Mouse (Mus musculus) intestine, postnatal 0 days (tissue): ENCODE results near the gene Hc. TPM values are rescaled to one million over a fixed set of nuclear protein-coding genes. Genes with fewer than 3 reads are reported as not detected.

Experiments used
- ATAC-seq: fragments of 200-750 bp; cut with Nextera tagmentation; 2 replicates; pipeline ENCODE4 v1.8.0; 2017; ENCODE audit warnings: mild to moderate bottlenecking, moderate TSS enrichment, moderate library complexity
- H3K27ac ChIP-seq: fragments of 300-500 bp; sonication (generic); 2 replicates; pipeline ENCODE4 v1.5.1; 2014; ENCODE audit warnings: mild to moderate bottlenecking, low read depth, low read length, moderate library complexity
- H3K27me3 ChIP-seq: fragments of 300-500 bp; sonication (generic); replicated peaks from 2 replicates; pipeline ENCODE4 v1.6.1; 2014; ENCODE audit warnings: low read length, mixed read lengths; ENCODE audit not compliant: control insufficient read depth, insufficient read depth
- H3K36me3 ChIP-seq: fragments of 300-500 bp; sonication (generic); 2 replicates; pipeline ENCODE4 v1.6.1; 2014; ENCODE audit warnings: mild to moderate bottlenecking, moderate library complexity; ENCODE audit not compliant: control insufficient read depth, insufficient read depth
- H3K4me1 ChIP-seq: fragments of 300-500 bp; sonication (generic); replicated peaks from 2 replicates; pipeline ENCODE4 v1.6.1; 2014; ENCODE audit warnings: antibody characterized with exemption, low read length, mixed read lengths; ENCODE audit not compliant: control insufficient read depth, insufficient read depth
- H3K4me2 ChIP-seq: fragments of 300-500 bp; sonication (generic); replicated peaks from 2 replicates; pipeline ENCODE4 v1.6.1; 2014; ENCODE audit warnings: low read depth, mild to moderate bottlenecking, moderate library complexity
- H3K4me3 ChIP-seq: fragments of 300-500 bp; sonication (generic); 2 replicates; pipeline ENCODE4 v1.5.1; 2014; ENCODE audit warnings: low read depth, low read length
- H3K9ac ChIP-seq: fragments of 300-500 bp; sonication (generic); 2 replicates; pipeline ENCODE4 v1.6.1; 2014; ENCODE audit warnings: mild to moderate bottlenecking, low read depth, low read length
- H3K9me3 ChIP-seq: fragments of 300-500 bp; sonication (generic); 2 replicates; pipeline ENCODE4 v1.6.1; 2016; ENCODE audit warnings: mixed run types; ENCODE audit not compliant: control insufficient read depth
- CTCF ChIP-seq: sonication (generic); IDR thresholded peaks from 2 replicates; pipeline ENCODE4 v1.5.1; 2016; ENCODE audit warnings: low read depth, mild to moderate bottlenecking, control low read depth, antibody characterized with exemption, moderate library complexity
- WGBS: fragments of 180-500 bp; shearing (Covaris S2); extraction: QIAGEN DNeasy Blood & Tissue Kit; methylation state at CpG from one replicate; pipeline ENCODE4 v1.1.7; 2014; 5-methylcytosine and 5-hydroxymethylcytosine counted together
- polyA plus RNA-seq: library from polyadenylated mRNA; unstranded; fragments of >200 nt; fragmentation: Nextera tagmentation; extraction: Ambion mirVana; gene quantifications from 2 replicates; pipeline ENCODE4 v1.2.1, GENCODE M21; 2015

Hc gene
- polyA plus RNA-seq, 1 experiment from 2014 or later = 0.14 TPM

DNA sequence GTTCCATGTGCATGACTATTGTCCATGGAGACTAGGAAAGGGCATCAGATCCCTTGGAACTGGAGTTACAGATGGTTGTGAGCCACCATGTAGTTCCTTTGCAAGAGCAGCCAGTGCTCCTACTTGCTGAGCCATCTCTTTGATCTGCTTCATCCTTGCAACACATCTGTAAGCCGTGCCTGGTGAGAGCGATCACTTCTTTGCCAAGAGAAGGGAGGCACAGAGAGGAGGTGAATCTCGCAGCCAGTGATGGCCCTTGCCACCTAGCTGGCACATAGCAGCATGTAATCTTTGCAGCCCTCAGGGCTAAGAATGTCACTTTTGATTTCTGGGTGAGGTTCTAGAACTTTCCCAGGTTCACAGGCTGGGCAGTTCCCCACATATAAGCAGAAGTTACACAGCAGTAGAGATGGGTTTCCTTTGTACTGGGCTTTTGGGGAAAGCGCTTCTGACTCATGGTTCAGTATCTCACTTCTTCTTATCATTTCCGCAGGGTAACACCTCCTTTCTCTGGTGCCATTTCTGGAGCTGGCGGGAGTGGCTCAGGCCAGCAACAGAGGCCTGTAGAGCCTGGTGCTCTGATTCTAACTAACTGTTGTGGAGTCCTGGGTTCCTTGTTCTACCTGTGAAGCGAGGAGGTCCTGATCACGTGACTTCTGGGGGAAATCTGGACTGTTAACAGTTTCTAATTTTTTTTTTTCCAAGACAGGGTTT, 84.1 kb downstream of the Hc start:
- Histone ChIP-seq H3K9ac (no peak overlapping the region), H3K4me2 (no peak overlapping the region), H3K9me3 (no peaks in the 10 kb centered on the region), H3K36me3 (no peaks in the 10 kb centered on the region), H3K4me1 (peaks cover 2% of the 10 kb centered on the region; the same call in 1 of the 2 replicates), H3K27ac (no peak overlapping the region), H3K4me3 (no peak overlapping the region), H3K27me3 (no peaks in the 10 kb centered on the region)
- WGBS = 61% methylated on average over 8 of the region's 8 CpGs
- TF ChIP-seq CTCF = no peak
- ATAC-seq = no peak

DNA sequence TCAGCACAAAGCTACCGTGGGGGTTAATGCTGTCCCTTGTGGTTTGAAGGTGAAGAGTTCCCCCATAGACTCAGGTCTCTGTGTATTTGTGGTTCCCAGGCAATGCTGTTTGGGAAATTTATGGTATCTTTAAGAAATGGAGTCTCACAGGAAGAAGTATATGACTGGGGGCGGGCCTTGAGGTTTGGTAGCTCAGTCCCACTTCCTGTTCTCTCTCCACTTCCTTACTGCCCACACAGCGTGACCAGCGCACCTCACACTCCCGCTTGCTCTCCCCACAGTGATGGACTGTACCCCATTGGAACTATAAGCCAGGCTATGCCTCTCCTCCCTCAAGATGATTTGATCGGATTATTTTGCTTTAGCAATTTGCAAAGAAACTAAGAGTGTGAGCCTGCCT, 84.8 kb downstream of the Hc start:
- 84% methylated on average over 6 of the region's 6 CpGs for WGBS
- H3K9ac ChIP-seq = no peak overlapping the region

DNA sequence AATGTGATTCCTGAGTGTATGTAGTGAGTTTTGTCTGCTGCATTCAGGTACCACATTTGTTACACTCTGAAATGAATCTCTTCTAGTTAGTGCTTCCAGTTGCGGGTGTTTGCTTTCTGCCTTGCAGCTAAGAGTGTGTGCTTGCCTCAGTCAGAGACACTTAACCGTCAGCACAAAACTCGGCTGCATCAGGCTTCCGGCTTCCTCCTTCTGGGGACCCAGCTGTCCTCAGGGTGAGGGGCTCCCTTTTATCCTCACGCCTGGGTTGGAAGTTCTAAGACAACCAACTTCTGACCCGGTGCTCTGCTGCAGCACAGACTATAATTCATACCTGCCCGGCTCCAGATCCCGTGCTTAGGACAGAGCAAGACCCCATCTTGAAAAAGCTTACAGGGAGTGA, 88.2 kb downstream of the Hc start:
- Histone ChIP-seq H3K4me1 (no peaks in the 10 kb centered on the region), H3K27ac (no peak overlapping the region), H3K4me2 (no peak overlapping the region), H3K27me3 (no peaks in the 10 kb centered on the region), H3K36me3 (no peaks in the 10 kb centered on the region), H3K9ac (no peak overlapping the region), H3K4me3 (no peak overlapping the region), H3K9me3 (no peaks in the 10 kb centered on the region)
- WGBS = 83% methylated on average over 8 of the region's 8 CpGs
- TF ChIP-seq CTCF = no peak
- no peak for ATAC-seq

More for the DNA sequence above, 84.8 kb downstream of the Hc start:
- no peak for TF ChIP-seq CTCF
- H3K9me3 ChIP-seq = no peaks in the 10 kb centered on the region
- peaks cover 2% of the 10 kb centered on the region; the same call in 1 of the 2 replicates for H3K4me1 ChIP-seq
- H3K4me2 ChIP-seq = no peak overlapping the region
- no peak for ATAC-seq
- H3K27me3 ChIP-seq = no peaks in the 10 kb centered on the region
- H3K27ac ChIP-seq = no peak overlapping the region
- no peaks in the 10 kb centered on the region for H3K36me3 ChIP-seq
- H3K4me3 ChIP-seq = no peak overlapping the region

DNA sequence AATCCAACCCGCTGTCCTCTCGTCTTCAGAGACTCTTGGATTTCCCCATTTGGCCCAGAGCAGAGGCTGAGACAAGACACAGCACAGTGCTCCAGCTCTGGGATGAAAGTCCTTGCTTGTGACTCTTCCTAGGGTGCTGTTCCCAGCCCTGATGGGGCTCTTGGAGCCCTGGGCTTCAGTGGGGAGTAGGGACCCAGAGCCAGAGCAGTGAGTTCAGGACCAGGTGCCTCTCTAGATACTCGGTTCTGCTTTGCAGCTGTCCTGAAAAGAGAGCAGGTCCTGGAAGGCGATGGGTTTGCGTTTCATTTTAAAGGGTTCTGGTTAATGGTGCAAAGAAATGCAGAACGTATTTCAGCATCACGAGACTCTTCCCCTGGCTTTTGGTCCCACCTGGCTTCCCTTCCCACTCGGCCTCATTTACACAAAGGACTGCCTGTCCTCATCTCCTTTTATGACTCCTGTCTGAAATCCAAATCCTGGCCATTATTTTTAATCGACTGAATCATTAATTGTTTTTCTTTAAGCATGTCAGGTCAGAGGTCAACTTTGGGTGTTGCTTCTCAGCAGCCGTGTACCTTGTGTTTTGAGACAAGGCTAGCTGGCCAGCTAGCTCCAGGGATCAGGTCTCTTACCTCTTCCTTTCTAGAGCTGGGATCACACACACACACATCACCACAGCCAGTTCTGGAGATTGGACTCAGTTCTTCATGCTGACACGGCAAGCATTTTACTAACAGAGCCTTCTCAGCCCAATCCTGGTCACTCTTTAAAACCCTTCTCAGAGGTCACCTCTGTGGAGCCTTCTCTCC, 90.0 kb downstream of the Hc start:
- ATAC-seq = no peak
- H3K4me1 ChIP-seq = no peaks in the 10 kb centered on the region
- no peak overlapping the region for H3K9ac ChIP-seq
- WGBS = 72% methylated on average over 11 of the region's 11 CpGs
- no peak for TF ChIP-seq CTCF
- no peaks in the 10 kb centered on the region for H3K27me3 ChIP-seq
- H3K36me3 ChIP-seq = no peaks in the 10 kb centered on the region
- no peak overlapping the region for H3K4me2 ChIP-seq
- H3K27ac ChIP-seq = no peak overlapping the region
- no peaks in the 10 kb centered on the region for H3K9me3 ChIP-seq
- no peak overlapping the region for H3K4me3 ChIP-seq

DNA sequence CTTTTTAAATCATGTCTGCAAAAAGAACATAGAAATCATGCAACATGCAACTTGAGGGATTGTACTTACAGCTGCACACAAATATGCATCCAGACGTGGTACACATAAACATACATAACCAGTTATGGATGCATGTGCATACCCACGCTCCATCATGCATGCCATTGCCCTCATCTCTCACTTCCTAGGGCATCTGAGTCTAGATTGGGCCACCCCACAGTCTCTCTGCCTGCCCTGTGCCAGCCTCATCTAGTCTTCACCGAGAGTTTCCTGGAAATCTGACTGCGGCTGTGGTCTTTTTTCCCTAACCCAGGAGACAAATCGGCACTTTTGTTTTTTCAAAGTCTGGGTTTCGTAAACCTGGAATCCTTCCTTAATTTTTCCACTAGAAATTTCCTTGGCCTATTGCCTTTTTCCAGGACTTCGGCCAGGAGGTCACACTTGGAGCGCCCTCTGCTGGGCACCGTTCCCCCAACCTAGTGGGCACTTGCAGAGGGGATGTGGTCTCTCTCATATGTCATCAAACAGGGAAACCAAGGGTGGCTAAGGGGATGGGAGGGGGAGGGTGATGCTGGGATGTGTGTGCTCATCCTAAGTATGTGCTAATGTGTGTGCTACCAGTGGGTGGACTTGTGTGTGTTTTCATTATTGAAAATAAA, 91.0 kb downstream of the Hc start:
- no peak overlapping the region for H3K9ac ChIP-seq
- no peaks in the 10 kb centered on the region for H3K27me3 ChIP-seq
- ATAC-seq = no peak
- H3K4me2 ChIP-seq = no peak overlapping the region
- peak; percentile 84 for TF ChIP-seq CTCF
- no peaks in the 10 kb centered on the region for H3K36me3 ChIP-seq
- peaks cover 5% of the 10 kb centered on the region; the same call in 1 of the 2 replicates for H3K4me1 ChIP-seq
- H3K4me3 ChIP-seq = no peak overlapping the region
- H3K9me3 ChIP-seq = no peaks in the 10 kb centered on the region
- 38% methylated on average over 9 of the region's 9 CpGs for WGBS
- no peak overlapping the region for H3K27ac ChIP-seq

DNA sequence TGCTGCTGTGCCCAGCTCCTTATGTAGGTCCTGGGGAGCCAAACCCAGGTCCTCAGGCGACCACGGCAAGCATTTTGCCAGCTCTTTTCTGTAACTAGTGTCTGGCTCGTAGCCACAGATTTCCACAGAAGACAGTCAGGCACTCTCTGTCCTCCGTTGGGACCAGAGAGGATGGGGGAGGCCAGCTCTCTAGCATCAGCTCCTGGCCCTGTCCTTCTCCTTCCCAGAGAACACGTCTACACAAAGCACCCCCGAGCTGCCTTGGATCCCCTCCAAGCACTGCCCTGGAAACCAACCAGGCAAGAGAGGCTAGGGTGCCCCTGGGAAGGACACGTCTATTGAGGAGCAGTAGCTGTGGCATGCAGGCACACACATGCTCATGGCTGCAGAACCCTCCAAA, 92.1 kb downstream of the Hc start:
- Histone ChIP-seq H3K4me1 (peaks cover 6% of the 10 kb centered on the region; the same call in 1 of the 2 replicates), H3K36me3 (no peaks in the 10 kb centered on the region), H3K27me3 (no peaks in the 10 kb centered on the region), H3K27ac (no peak overlapping the region), H3K9ac (no peak overlapping the region), H3K9me3 (no peaks in the 10 kb centered on the region), H3K4me3 (no peak overlapping the region), H3K4me2 (no peak overlapping the region)
- 74% methylated on average over 7 of the region's 7 CpGs for WGBS
- TF ChIP-seq CTCF = no peak
- ATAC-seq = no peak
